Mouse (Mus musculus) brain, embryonic 14.5 days (tissue): ENCODE results near the gene Gga1.

Experiments used
- CTCF ChIP-seq: fragments of 200-500 bp; IDR thresholded peaks from 2 replicates; pipeline ENCODE4 v1.5.1; 2012; ENCODE audit warnings: inconsistent platforms, mild to moderate bottlenecking, moderate library complexity, borderline replicate concordance; ENCODE audit not compliant: insufficient read depth, insufficient read length; ENCODE audit errors: extremely low read depth
- POLR2A ChIP-seq: fragments of 200-500 bp; IDR thresholded peaks from 2 replicates; pipeline ENCODE4 v1.6.1; 2012; ENCODE audit warnings: mild to moderate bottlenecking, inconsistent platforms, borderline replicate concordance; ENCODE audit not compliant: poor library complexity, insufficient read depth, insufficient read length, severe bottlenecking; ENCODE audit errors: extremely low read depth

DNA sequence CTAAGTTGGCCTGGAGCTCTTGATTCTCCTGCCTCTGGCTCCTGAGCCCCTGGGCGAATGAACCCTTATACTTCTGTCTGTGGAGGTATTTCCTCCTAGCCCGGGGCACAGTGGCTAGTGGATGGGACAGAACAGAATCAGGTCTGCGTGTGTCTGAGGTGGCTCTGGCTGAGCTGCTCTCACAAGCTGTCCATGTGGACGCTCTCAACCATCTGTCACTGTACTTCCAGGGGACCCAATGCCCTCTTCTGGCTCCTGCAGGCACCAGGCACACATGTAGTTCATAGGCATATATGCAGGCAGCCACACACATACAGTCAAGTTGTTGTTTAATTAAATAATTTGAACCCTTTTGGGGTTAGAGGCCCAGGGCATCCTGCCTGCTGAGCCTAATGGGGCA is 17.7 kb upstream of the Gga1 start:
- no peak for TF ChIP-seq POLR2A
- no peak for TF ChIP-seq CTCF
